8 mouse cellular contexts compared by ENCODE assay signal in genomic region chr12:79122820-79123219, GRCm38 (mm10). TPM values are rescaled to one million over a fixed set of nuclear protein-coding genes. Genes with fewer than 3 reads are reported as not detected.
A peak's percentile ranks its signal among the peaks of the same experiment; 100 is the strongest.
DNase-seq lines count a peak whose midpoint lies in the region; ATAC-seq and TF ChIP-seq lines count a peak whose summit lies in the region.

No protein-coding gene starts in this region.

- no peak overlapping the region for H3K9ac ChIP-seq in forebrain, embryonic 16.5 days (replicated peaks; ENCODE audit: low read depth, low read length)
- no peak overlapping the region for H3K9ac ChIP-seq in limb, embryonic 13.5 days
- no peak overlapping the region for H3K9ac ChIP-seq in limb, embryonic 14.5 days (ENCODE audit: low read depth, low read length, severe bottlenecking)

- H3K27ac ChIP-seq in forebrain, embryonic 16.5 days (ENCODE audit: low read length), result no peak overlapping the region
- no peak overlapping the region for H3K27ac ChIP-seq in forebrain, embryonic 10.5 days
- H3K27ac ChIP-seq in limb, embryonic 13.5 days, result no peak overlapping the region
- H3K27ac ChIP-seq in limb, embryonic 10.5 days, result no peak overlapping the region
- H3K27ac ChIP-seq in limb, embryonic 14.5 days (replicated peaks; ENCODE audit: low read depth, low read length), result no peak overlapping the region

- no peaks in the 10 kb centered on the region for H3K9me3 ChIP-seq in forebrain, embryonic 16.5 days (ENCODE audit: control insufficient read depth, low read length)
- H3K9me3 ChIP-seq in forebrain, embryonic 10.5 days, result no peaks in the 10 kb centered on the region
- H3K9me3 ChIP-seq in limb, embryonic 13.5 days, result no peaks in the 10 kb centered on the region
- no peaks in the 10 kb centered on the region for H3K9me3 ChIP-seq in limb, embryonic 10.5 days (replicated peaks)
- no peaks in the 10 kb centered on the region for H3K9me3 ChIP-seq in limb, embryonic 14.5 days (ENCODE audit: control insufficient read depth, low read length)

- H3K4me3 ChIP-seq in forebrain, embryonic 16.5 days (replicated peaks; ENCODE audit: low read length), result no peak overlapping the region
- H3K4me3 ChIP-seq in forebrain, embryonic 10.5 days, result no peak overlapping the region
- no peak overlapping the region for H3K4me3 ChIP-seq in limb, embryonic 13.5 days
- H3K4me3 ChIP-seq in limb, embryonic 10.5 days, result no peak overlapping the region
- H3K4me3 ChIP-seq in limb, embryonic 14.5 days (replicated peaks; ENCODE audit: low read length), result no peak overlapping the region

- no peak for TF ChIP-seq POLR2A in limb, embryonic 14.5 days (IDR thresholded peaks at IDR 0.05; ENCODE audit: borderline replicate concordance, extremely low read depth, insufficient read depth, insufficient read length)

- 34% methylated on average over 3 of the region's 3 CpGs for WGBS in forebrain, embryonic 16.5 days
- 37% methylated on average over 3 of the region's 3 CpGs for WGBS in forebrain, embryonic 10.5 days
- 24% methylated on average over 3 of the region's 3 CpGs for WGBS in limb, embryonic 13.5 days
- WGBS in limb, embryonic 10.5 days, result 41% methylated on average over 3 of the region's 3 CpGs
- WGBS in limb, embryonic 14.5 days, result 31% methylated on average over 3 of the region's 3 CpGs

- DNase-seq in forebrain, embryonic 10.5 days (ENCODE audit: extremely low spot score, low spot score), result no peak
- no peak for DNase-seq in limb, embryonic 10.5 days (ENCODE audit: low spot score)
- DNase-seq in R1 (ENCODE audit: low read depth, low spot score), result peak; percentile 75
- peak; percentile 68 for DNase-seq in limb, embryonic 14.5 days (ENCODE audit: low spot score)
- DNase-seq in right cerebral cortex, postnatal 4 days, result no peak
- no peak for DNase-seq in cerebellum, postnatal 25 days

- peak; percentile 49 for ATAC-seq in forebrain, embryonic 16.5 days
- ATAC-seq in limb, embryonic 13.5 days (ENCODE audit: low FRiP score, low read depth), result peak; percentile 48; the same call in 1 of the 2 replicates
- peak; percentile 41 for ATAC-seq in limb, embryonic 14.5 days (ENCODE audit: low FRiP score, low read depth)

- H3K36me3 ChIP-seq in forebrain, embryonic 16.5 days (ENCODE audit: control insufficient read depth, insufficient read depth), result no peaks in the 10 kb centered on the region
- H3K36me3 ChIP-seq in forebrain, embryonic 10.5 days (replicated peaks), result no peaks in the 10 kb centered on the region
- H3K36me3 ChIP-seq in limb, embryonic 13.5 days, result no peaks in the 10 kb centered on the region
- no peaks in the 10 kb centered on the region for H3K36me3 ChIP-seq in limb, embryonic 10.5 days
- H3K36me3 ChIP-seq in limb, embryonic 14.5 days (ENCODE audit: control insufficient read depth, insufficient read depth, low read length), result no peaks in the 10 kb centered on the region

- H3K4me2 ChIP-seq in forebrain, embryonic 16.5 days (ENCODE audit: low read length), result no peak overlapping the region
- no peak overlapping the region for H3K4me2 ChIP-seq in limb, embryonic 13.5 days (replicated peaks)
- H3K4me2 ChIP-seq in limb, embryonic 14.5 days (replicated peaks; ENCODE audit: low read depth, low read length, severe bottlenecking), result no peak overlapping the region

- H3K27me3 ChIP-seq in forebrain, embryonic 16.5 days (replicated peaks; ENCODE audit: control insufficient read depth, insufficient read depth, low read length), result no peaks in the 10 kb centered on the region
- H3K27me3 ChIP-seq in forebrain, embryonic 10.5 days (ENCODE audit: poor library complexity, severe bottlenecking), result no peaks in the 10 kb centered on the region
- no peaks in the 10 kb centered on the region for H3K27me3 ChIP-seq in limb, embryonic 13.5 days
- H3K27me3 ChIP-seq in limb, embryonic 10.5 days (ENCODE audit: low read depth, poor library complexity, severe bottlenecking), result no peaks in the 10 kb centered on the region
- H3K27me3 ChIP-seq in limb, embryonic 14.5 days (ENCODE audit: control insufficient read depth, insufficient read depth, low read length), result no peaks in the 10 kb centered on the region

- no peaks in the 10 kb centered on the region for H3K4me1 ChIP-seq in forebrain, embryonic 16.5 days (replicated peaks; ENCODE audit: control insufficient read depth, insufficient read depth, low read length)
- no peaks in the 10 kb centered on the region for H3K4me1 ChIP-seq in forebrain, embryonic 10.5 days
- no peaks in the 10 kb centered on the region for H3K4me1 ChIP-seq in limb, embryonic 13.5 days
- H3K4me1 ChIP-seq in limb, embryonic 10.5 days, result no peaks in the 10 kb centered on the region
- no peaks in the 10 kb centered on the region for H3K4me1 ChIP-seq in limb, embryonic 14.5 days (ENCODE audit: control insufficient read depth, insufficient read depth, low read length)

RNA-seq across cellular contexts. Expression of gene Arg2, which starts 7.8 kb away (rescaled TPM):
- polyA plus RNA-seq in forebrain, embryonic 16.5 days (2015; fragmentation: Nextera tagmentation; extraction: Ambion mirVana), result 13.2 and 17.6 TPM in 2 replicates
- polyA plus RNA-seq in forebrain, embryonic 10.5 days (2016; fragmentation: Nextera tagmentation; extraction: Ambion mirVana), result 1.5 and 2.4 TPM in 2 replicates
- polyA plus RNA-seq in limb, embryonic 13.5 days (2015; fragmentation: Nextera tagmentation; extraction: Ambion mirVana), result 1.4 and 1.6 TPM in 2 replicates
- 0.20 and 0.26 TPM in 2 replicates for polyA plus RNA-seq in limb, embryonic 10.5 days (2016; fragmentation: Nextera tagmentation; extraction: Ambion mirVana)
- 0.39 and 0.40 TPM in 2 replicates for polyA plus RNA-seq in limb, embryonic 14.5 days (2012; rRNA removed)
- polyA plus RNA-seq in limb, embryonic 14.5 days (2014; fragmentation: Nextera tagmentation; extraction: Ambion mirVana), result 0.55 and 0.65 TPM in 2 replicates

RNA-seq across cellular contexts. Expression of gene Pigh, which starts 33.4 kb away (rescaled TPM):
- polyA plus RNA-seq in forebrain, embryonic 16.5 days (2015; fragmentation: Nextera tagmentation; extraction: Ambion mirVana), result 21.2 and 21.6 TPM in 2 replicates
- polyA plus RNA-seq in forebrain, embryonic 10.5 days (2016; fragmentation: Nextera tagmentation; extraction: Ambion mirVana), result 33.9 and 34.8 TPM in 2 replicates
- polyA plus RNA-seq in limb, embryonic 13.5 days (2015; fragmentation: Nextera tagmentation; extraction: Ambion mirVana), result 36.0 and 37.0 TPM in 2 replicates
- polyA plus RNA-seq in limb, embryonic 10.5 days (2016; fragmentation: Nextera tagmentation; extraction: Ambion mirVana), result 28.4 and 34.4 TPM in 2 replicates
- polyA plus RNA-seq in limb, embryonic 14.5 days (2012; rRNA removed), result 18.9 and 23.1 TPM in 2 replicates
- 29.4 and 31.2 TPM in 2 replicates for polyA plus RNA-seq in limb, embryonic 14.5 days (2014; fragmentation: Nextera tagmentation; extraction: Ambion mirVana)

RNA-seq across cellular contexts. Expression of gene Vti1b, which starts 49.6 kb away (rescaled TPM):
- polyA plus RNA-seq in forebrain, embryonic 16.5 days (2015; fragmentation: Nextera tagmentation; extraction: Ambion mirVana), result 190 and 191 TPM in 2 replicates
- 90.7 and 91.4 TPM in 2 replicates for polyA plus RNA-seq in forebrain, embryonic 10.5 days (2016; fragmentation: Nextera tagmentation; extraction: Ambion mirVana)
- polyA plus RNA-seq in limb, embryonic 13.5 days (2015; fragmentation: Nextera tagmentation; extraction: Ambion mirVana), result 103 and 104 TPM in 2 replicates
- polyA plus RNA-seq in limb, embryonic 10.5 days (2016; fragmentation: Nextera tagmentation; extraction: Ambion mirVana), result 91.8 and 99.8 TPM in 2 replicates
- 27.7 and 44.0 TPM in 2 replicates for polyA plus RNA-seq in limb, embryonic 14.5 days (2012; rRNA removed)
- 85.7 and 94.6 TPM in 2 replicates for polyA plus RNA-seq in limb, embryonic 14.5 days (2014; fragmentation: Nextera tagmentation; extraction: Ambion mirVana)

Comparison
In these comparisons a context has a peak if more than half of its experiments do, and no peak if none do; other contexts are left out.
1. DNase-seq: peak in R1 (single experiment) and limb, embryonic 14.5 days (single experiment); none in forebrain, embryonic 10.5 days (single experiment), limb, embryonic 10.5 days (single experiment), right cerebral cortex, postnatal 4 days (single experiment) and cerebellum, postnatal 25 days (0 of 2).
2. Peak in every context shown above with its lines, with median percentiles within 50 percentile points of each other: ATAC-seq.